Mouse (Mus musculus) cortical plate, adult 2 months (tissue): ENCODE measurements around the gene Hydin.

ENCODE experiments used
- CTCF ChIP-seq: fragments of 200-500 bp; IDR thresholded peaks from 2 replicates; pipeline ENCODE4 v1.5.1; 2011; ENCODE audit warnings: mild to moderate bottlenecking, control low read depth, low read length; ENCODE audit not compliant: insufficient read depth; ENCODE audit errors: extremely low read depth
- POLR2A ChIP-seq: fragments of 200-500 bp; IDR thresholded peaks from 2 replicates; pipeline ENCODE4 v1.6.1; 2011; ENCODE audit warnings: mild to moderate bottlenecking, low read length, control low read depth; ENCODE audit not compliant: insufficient read depth; ENCODE audit errors: extremely low read depth

- TF ChIP-seq CTCF (no peak), POLR2A (no peak)
Observed at GRCm38 (mm10) chr8:110501330-110501729, 234.6 kb downstream of the Hydin start.
